Mouse (Mus musculus) kidney, embryonic 14.5 days (tissue): Measurements from ENCODE around the gene Gm10228. TPM values are rescaled to one million over a fixed set of nuclear protein-coding genes. Genes with fewer than 3 reads are reported as not detected.
"Not testable (repeated sequence)": the region's sequence is repeated elsewhere in the genome, so short reads cannot be mapped to it uniquely, and the experiment has no call there.

Experiments used
- ATAC-seq: fragments of 200-750 bp; cut with Nextera tagmentation; 2 replicates; pipeline ENCODE4 v1.8.0; 2017; ENCODE audit warnings: moderate number of reproducible peaks, mild to moderate bottlenecking, moderate TSS enrichment, moderate library complexity; ENCODE audit not compliant: low FRiP score, low TSS enrichment
- H3K27ac ChIP-seq: fragments of 300-500 bp; sonication (generic); 2 replicates; pipeline ENCODE4 v1.5.1; 2014; ENCODE audit warnings: low read depth, mild to moderate bottlenecking, low read length, moderate library complexity, mixed read lengths
- H3K27me3 ChIP-seq: fragments of 300-500 bp; sonication (generic); 2 replicates; pipeline ENCODE4 v1.6.1; 2014; ENCODE audit warnings: mild to moderate bottlenecking, low read length; ENCODE audit not compliant: control insufficient read depth, insufficient read depth
- H3K36me3 ChIP-seq: fragments of 300-500 bp; sonication (generic); 2 replicates; pipeline ENCODE4 v1.6.1; 2014; ENCODE audit warnings: low read length, mixed read lengths; ENCODE audit not compliant: control insufficient read depth, insufficient read depth
- H3K4me1 ChIP-seq: fragments of 300-500 bp; sonication (generic); 2 replicates; pipeline ENCODE4 v1.6.1; 2014; ENCODE audit warnings: low read length, mixed read lengths; ENCODE audit not compliant: control insufficient read depth, insufficient read depth
- H3K4me2 ChIP-seq: fragments of 300-500 bp; sonication (generic); replicated peaks from 2 replicates; pipeline ENCODE4 v1.6.1; 2014; ENCODE audit warnings: low read depth, mild to moderate bottlenecking, low read length
- H3K4me3 ChIP-seq: fragments of 300-500 bp; sonication (generic); 2 replicates; pipeline ENCODE4 v1.5.1; 2014; ENCODE audit warnings: mild to moderate bottlenecking, low read length
- H3K9ac ChIP-seq: fragments of 300-500 bp; sonication (generic); 2 replicates; pipeline ENCODE4 v1.6.1; 2014; ENCODE audit warnings: low read depth, mild to moderate bottlenecking, low read length, moderate library complexity
- H3K9me3 ChIP-seq: fragments of 300-500 bp; sonication (generic); 2 replicates; pipeline ENCODE4 v1.6.1; 2016; ENCODE audit warnings: low read length; ENCODE audit not compliant: control insufficient read depth
- whole genome bisulfite sequencing: fragments of 180-500 bp; shearing (Covaris S2); extraction: QIAGEN DNeasy Blood & Tissue Kit; methylation state at CpG from one replicate; pipeline ENCODE4 v1.1.7; 2014; 5-methylcytosine and 5-hydroxymethylcytosine counted together
- polyA plus RNA-seq: library from polyadenylated mRNA; unstranded; fragments of >200 nt; fragmentation: Nextera tagmentation; extraction: Ambion mirVana; gene quantifications from 2 replicates; pipeline ENCODE4 v1.2.1, GENCODE M21; 2014

Gm10228 gene
- not detected in 2 replicates for polyA plus RNA-seq

- not testable (repeated sequence) for H3K9me3 ChIP-seq, H3K4me2 ChIP-seq, H3K4me1 ChIP-seq, H3K36me3 ChIP-seq, H3K4me3 ChIP-seq, ATAC-seq, H3K27me3 ChIP-seq, H3K27ac ChIP-seq, H3K9ac ChIP-seq
- WGBS, result 93% methylated on average over 2 of the region's 4 CpGs
These were observed at the start of gene Gm10228 for GRCm38 (mm10) chr16:89041372-89041771. Gene Gm10228, minus strand, starts transcription at chr16:89041472.

GRCm38 (mm10) chr16:89071041-89071440 lies 29.8 kb upstream of the Gm10228 start:
- 85% methylated on average over 2 of the region's 2 CpGs for WGBS
- H3K36me3 ChIP-seq, H3K4me2 ChIP-seq, H3K9me3 ChIP-seq, H3K27me3 ChIP-seq, H3K9ac ChIP-seq, ATAC-seq, H3K4me1 ChIP-seq, H3K27ac ChIP-seq, H3K4me3 ChIP-seq: not testable (repeated sequence)

- H3K4me3 ChIP-seq, H3K9ac ChIP-seq, H3K27ac ChIP-seq, ATAC-seq, H3K36me3 ChIP-seq, H3K27me3 ChIP-seq, H3K4me2 ChIP-seq, H3K9me3 ChIP-seq, H3K4me1 ChIP-seq: not testable (repeated sequence)
- no CpG with 5 or more reads among the region's 2 CpGs for WGBS
These were observed 22.6 kb upstream of the Gm10228 start, which contains the start of gene 1110025L11Rik for GRCm38 (mm10) chr16:89063902-89064301. Gene 1110025L11Rik, minus strand, starts transcription at chr16:89064002.

- Histone ChIP-seq H3K9ac (no peak within 1 kb of the TSS), H3K27ac (no peak within 1 kb of the TSS), H3K27me3 (no peaks in the 10 kb centered on the region), H3K36me3 (no peaks in the 10 kb centered on the region), H3K9me3 (no peaks in the 10 kb centered on the region), H3K4me2 (no peak within 1 kb of the TSS), H3K4me3 (no peak within 1 kb of the TSS), H3K4me1 (no peaks in the 10 kb centered on the region)
- WGBS, result 85% methylated on average over 3 of the region's 3 CpGs
- no peak for ATAC-seq
These were observed 6.5 kb upstream of the Gm10228 start, which contains the start of gene Krtap6-5 for GRCm38 (mm10) chr16:89047783-89048182. Gene Krtap6-5, minus strand, starts transcription at chr16:89047883.

- not testable (repeated sequence) for H3K9ac ChIP-seq, H3K4me3 ChIP-seq, H3K4me1 ChIP-seq, ATAC-seq, H3K4me2 ChIP-seq, H3K27ac ChIP-seq, H3K27me3 ChIP-seq, H3K9me3 ChIP-seq, H3K36me3 ChIP-seq
- 96% methylated on average over 3 of the region's 3 CpGs for WGBS
These were observed 9.9 kb downstream of the Gm10228 start, which contains the start of gene Krtap6-1 for GRCm38 (mm10) chr16:89031399-89031798. Gene Krtap6-1, plus strand, starts transcription at chr16:89031699.

GRCm38 (mm10) chr16:89014984-89015383 lies 26.3 kb downstream of the Gm10228 start, which contains the start of gene Gm10229:
Gene Gm10229, plus strand, starts transcription at chr16:89015284.
- H3K9me3 ChIP-seq, H3K4me3 ChIP-seq, H3K36me3 ChIP-seq, H3K4me2 ChIP-seq, H3K9ac ChIP-seq, H3K27ac ChIP-seq, H3K4me1 ChIP-seq, H3K27me3 ChIP-seq, ATAC-seq: not testable (repeated sequence)
- 77% methylated on average over 1 of the region's 3 CpGs for WGBS

GRCm38 (mm10) chr16:89013973-89014372 lies 27.3 kb downstream of the Gm10228 start:
- H3K36me3 ChIP-seq, result no peaks in the 10 kb centered on the region
- no peak overlapping the region for H3K4me2 ChIP-seq
- H3K9me3 ChIP-seq, result no peaks in the 10 kb centered on the region
- no peak overlapping the region for H3K4me3 ChIP-seq
- H3K27me3 ChIP-seq, result no peaks in the 10 kb centered on the region
- H3K9ac ChIP-seq, result no peak overlapping the region
- no peak for ATAC-seq
- no peaks in the 10 kb centered on the region for H3K4me1 ChIP-seq
- H3K27ac ChIP-seq, result no peak overlapping the region
- WGBS, result over 99% methylated on average over 3 of the region's 3 CpGs

- Histone ChIP-seq H3K27me3 (no peaks in the 10 kb centered on the region), H3K4me1 (no peaks in the 10 kb centered on the region), H3K9ac (no peak within 1 kb of the TSS), H3K27ac (no peak within 1 kb of the TSS), H3K4me2 (no peak within 1 kb of the TSS), H3K36me3 (no peaks in the 10 kb centered on the region), H3K9me3 (no peaks in the 10 kb centered on the region), H3K4me3 (no peak within 1 kb of the TSS)
- WGBS, result 80% methylated on average over 5 of the region's 5 CpGs
- no peak for ATAC-seq
These were observed 30.6 kb downstream of the Gm10228 start, which contains the start of gene Krtap22-2 for GRCm38 (mm10) chr16:89010659-89011058. Gene Krtap22-2, minus strand, starts transcription at chr16:89010759.
